Mouse (Mus musculus): Measurements from ENCODE around the gene Rps16. TPM values are rescaled to one million over a fixed set of nuclear protein-coding genes. Genes with fewer than 3 reads are reported as not detected.

Gene Rps16
- polyA plus RNA-seq, 1 experiment from 2014 or later, result 464 TPM

Other genes starting within 250 kb of the Rps16 start
- 0.06 and 0.14 TPM in 2 replicates for gene 9530053A07Rik, start 221.2 kb upstream of the Rps16 start, polyA plus RNA-seq (2015; fragmentation: Nextera tagmentation; extraction: Ambion mirVana)
- 84.4 and 86.8 TPM in 2 replicates for gene Fbl, start 180.9 kb upstream of the Rps16 start, polyA plus RNA-seq (2015; fragmentation: Nextera tagmentation; extraction: Ambion mirVana)
- 14.4 and 14.8 TPM in 2 replicates for gene Dyrk1b, start 171.2 kb upstream of the Rps16 start, polyA plus RNA-seq (2015; fragmentation: Nextera tagmentation; extraction: Ambion mirVana)
- 3.8 and 4.1 TPM in 2 replicates for gene Eid2, start 82.8 kb upstream of the Rps16 start, polyA plus RNA-seq (2015; fragmentation: Nextera tagmentation; extraction: Ambion mirVana)
- gene Eid2b, start 72.9 kb upstream of the Rps16 start, polyA plus RNA-seq (2015; fragmentation: Nextera tagmentation; extraction: Ambion mirVana), result 41.8 and 45.1 TPM in 2 replicates
- gene Selenov, start 59.5 kb upstream of the Rps16 start, polyA plus RNA-seq (2015; fragmentation: Nextera tagmentation; extraction: Ambion mirVana), result 0.16 TPM in 1 of 2 replicates, not detected in the other
- gene Dll3, start 48.4 kb upstream of the Rps16 start, polyA plus RNA-seq (2015; fragmentation: Nextera tagmentation; extraction: Ambion mirVana), result 9.9 and 10.5 TPM in 2 replicates
- gene Timm50, start 38.6 kb upstream of the Rps16 start, polyA plus RNA-seq (2015; fragmentation: Nextera tagmentation; extraction: Ambion mirVana), result 144 and 146 TPM in 2 replicates
- gene Supt5, start 11.9 kb upstream of the Rps16 start, polyA plus RNA-seq (2015; fragmentation: Nextera tagmentation; extraction: Ambion mirVana), result 114 and 118 TPM in 2 replicates
- 40.7 and 50.8 TPM in 2 replicates for gene Plekhg2, start 21.9 kb downstream of the Rps16 start, polyA plus RNA-seq (2015; fragmentation: Nextera tagmentation; extraction: Ambion mirVana)
- gene Zfp36, start 29.6 kb downstream of the Rps16 start, polyA plus RNA-seq (2015; fragmentation: Nextera tagmentation; extraction: Ambion mirVana), result 6.5 and 6.7 TPM in 2 replicates
- gene Med29, start 42.1 kb downstream of the Rps16 start, polyA plus RNA-seq (2015; fragmentation: Nextera tagmentation; extraction: Ambion mirVana), result 39.9 and 40.2 TPM in 2 replicates
- 107 and 111 TPM in 2 replicates for gene Paf1, start 42.3 kb downstream of the Rps16 start, polyA plus RNA-seq (2015; fragmentation: Nextera tagmentation; extraction: Ambion mirVana)
- 1.7 and 2.2 TPM in 2 replicates for gene Gmfg, start 86.8 kb downstream of the Rps16 start, polyA plus RNA-seq (2015; fragmentation: Nextera tagmentation; extraction: Ambion mirVana)
- 9.1 and 10.6 TPM in 2 replicates for gene Lrfn1, start 101.3 kb downstream of the Rps16 start, polyA plus RNA-seq (2015; fragmentation: Nextera tagmentation; extraction: Ambion mirVana)
- gene Ifnl2, start 159.8 kb downstream of the Rps16 start, polyA plus RNA-seq (2015; fragmentation: Nextera tagmentation; extraction: Ambion mirVana), result not detected in 2 replicates
- not detected in 2 replicates for gene Ifnl3, start 172.2 kb downstream of the Rps16 start, polyA plus RNA-seq (2015; fragmentation: Nextera tagmentation; extraction: Ambion mirVana)
- gene Sycn, start 190.2 kb downstream of the Rps16 start, polyA plus RNA-seq (2015; fragmentation: Nextera tagmentation; extraction: Ambion mirVana), result not detected in 2 replicates
- not detected in 2 replicates for gene Nccrp1, start 196.6 kb downstream of the Rps16 start, polyA plus RNA-seq (2015; fragmentation: Nextera tagmentation; extraction: Ambion mirVana)
- gene Samd4b, start 247.5 kb downstream of the Rps16 start, polyA plus RNA-seq (2015; fragmentation: Nextera tagmentation; extraction: Ambion mirVana), result 25.3 and 26.3 TPM in 2 replicates
- gene Pak4, start 247.5 kb downstream of the Rps16 start, polyA plus RNA-seq (2015; fragmentation: Nextera tagmentation; extraction: Ambion mirVana), result 25.5 and 26.7 TPM in 2 replicates